Mouse (Mus musculus): Measurements from ENCODE around the gene Aldh3b1. TPM values are rescaled to one million over a fixed set of nuclear protein-coding genes. Genes with fewer than 3 reads are reported as not detected.

The Aldh3b1 gene
- total and polyA plus RNA-seq, 2 experiments from 2014 or later: 2.8 to 3.7 TPM

GRCm38 (mm10) chr19:3905261-3905969, 24.2 kb downstream of the Aldh3b1 start:
- Histone ChIP-seq H3K27ac (ENCODE audit: low read depth, low read length) (no peak overlapping the region), H3K4me3 (ENCODE audit: low read depth, low read length) (no peak overlapping the region), H3K9ac (replicated peaks; ENCODE audit: low read length, poor library complexity, severe bottlenecking) (no peak overlapping the region), H3K27me3 (ENCODE audit: insufficient read depth, low read length) (no peaks in the 10 kb centered on the region), H3K9me3 (ENCODE audit: low read length) (no peaks in the 10 kb centered on the region), H3K4me2 (ENCODE audit: low read depth, low read length, poor library complexity, severe bottlenecking) (peak overlapping the region; percentile 19; the same call in 1 of the 2 replicates), H3K4me1 (ENCODE audit: insufficient read depth, low read length) (peaks cover 4% of the 10 kb centered on the region; the same call in 1 of the 2 replicates), H3K36me3 (ENCODE audit: insufficient read depth, low read length) (peaks cover 25% of the 10 kb centered on the region; the same call in 1 of the 2 replicates)
- DNase-seq (ENCODE audit: low spot score) (peak; percentile 14), ATAC-seq (ENCODE audit: low FRiP score) (no peak)
- WGBS: 54% methylated on average over 6 of the region's 6 CpGs
- TF ChIP-seq CTCF (IDR thresholded peaks at IDR 0.05): no peak

DNA sequence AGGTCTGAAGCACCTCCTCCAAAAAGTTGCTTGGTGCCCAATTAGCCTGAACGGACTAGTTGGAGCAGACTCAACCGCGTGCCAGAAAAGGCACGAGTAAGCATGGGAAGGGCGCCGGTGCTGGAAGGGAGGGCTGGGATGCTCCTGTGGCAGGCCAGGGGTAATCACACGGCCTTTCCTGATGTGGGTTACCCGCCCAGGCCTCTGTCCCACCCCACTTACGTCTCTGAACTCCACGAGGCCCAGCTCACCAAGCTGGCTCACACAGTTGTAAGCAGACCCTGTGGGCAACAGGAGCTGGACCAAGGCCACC, 25.3 kb downstream of the Aldh3b1 start:
- no peak overlapping the region for H3K4me2 ChIP-seq (ENCODE audit: low read depth, low read length, poor library complexity, severe bottlenecking)
- H3K4me1 ChIP-seq (ENCODE audit: insufficient read depth, low read length): peaks cover 4% of the 10 kb centered on the region; the same call in 1 of the 2 replicates
- H3K4me3 ChIP-seq (ENCODE audit: low read depth, low read length): no peak overlapping the region
- H3K27me3 ChIP-seq (ENCODE audit: insufficient read depth, low read length): no peaks in the 10 kb centered on the region
- DNase-seq (ENCODE audit: low spot score) (no peak), ATAC-seq (ENCODE audit: low FRiP score) (no peak)
- no peak overlapping the region for H3K27ac ChIP-seq (ENCODE audit: low read depth, low read length)
- WGBS: 67% methylated on average over 10 of the region's 10 CpGs
- TF ChIP-seq CTCF (IDR thresholded peaks at IDR 0.05): no peak
- H3K9me3 ChIP-seq (ENCODE audit: low read length): no peaks in the 10 kb centered on the region
- peaks cover 15% of the 10 kb centered on the region; the same call in 1 of the 2 replicates for H3K36me3 ChIP-seq (ENCODE audit: insufficient read depth, low read length)
- no peak overlapping the region for H3K9ac ChIP-seq (replicated peaks; ENCODE audit: low read length, poor library complexity, severe bottlenecking)

GRCm38 (mm10) chr19:3903648-3904362, 25.8 kb downstream of the Aldh3b1 start:
- Histone ChIP-seq H3K4me2 (ENCODE audit: low read depth, low read length, poor library complexity, severe bottlenecking) (no peak overlapping the region), H3K4me3 (ENCODE audit: low read depth, low read length) (no peak overlapping the region), H3K4me1 (ENCODE audit: insufficient read depth, low read length) (peaks cover 4% of the 10 kb centered on the region; the same call in 1 of the 2 replicates), H3K9me3 (ENCODE audit: low read length) (no peaks in the 10 kb centered on the region), H3K36me3 (ENCODE audit: insufficient read depth, low read length) (peaks cover 10% of the 10 kb centered on the region; the same call in 1 of the 2 replicates), H3K27me3 (ENCODE audit: insufficient read depth, low read length) (no peaks in the 10 kb centered on the region), H3K27ac (ENCODE audit: low read depth, low read length) (no peak overlapping the region), H3K9ac (replicated peaks; ENCODE audit: low read length, poor library complexity, severe bottlenecking) (no peak overlapping the region)
- DNase-seq (ENCODE audit: low spot score): no peak
- 60% methylated on average over 25 of the region's 25 CpGs for WGBS
- ATAC-seq (ENCODE audit: low FRiP score): no peak
- TF ChIP-seq CTCF (IDR thresholded peaks at IDR 0.05): no peak

GRCm38 (mm10) chr19:3902966-3903365, 26.6 kb downstream of the Aldh3b1 start:
- H3K4me2 ChIP-seq (ENCODE audit: low read depth, low read length, poor library complexity, severe bottlenecking): no peak overlapping the region
- no peaks in the 10 kb centered on the region for H3K9me3 ChIP-seq (ENCODE audit: low read length)
- H3K4me1 ChIP-seq (ENCODE audit: insufficient read depth, low read length): peaks cover 4% of the 10 kb centered on the region; the same call in 1 of the 2 replicates
- H3K36me3 ChIP-seq (ENCODE audit: insufficient read depth, low read length): peaks cover 12% of the 10 kb centered on the region; the same call in 1 of the 2 replicates
- no peak overlapping the region for H3K4me3 ChIP-seq (ENCODE audit: low read depth, low read length)
- 76% methylated on average over 12 of the region's 12 CpGs for WGBS
- no peak overlapping the region for H3K27ac ChIP-seq (ENCODE audit: low read depth, low read length)
- no peaks in the 10 kb centered on the region for H3K27me3 ChIP-seq (ENCODE audit: insufficient read depth, low read length)
- H3K9ac ChIP-seq (replicated peaks; ENCODE audit: low read length, poor library complexity, severe bottlenecking): no peak overlapping the region
- TF ChIP-seq CTCF (IDR thresholded peaks at IDR 0.05): no peak
- DNase-seq (ENCODE audit: low spot score) (no peak), ATAC-seq (ENCODE audit: low FRiP score) (no peak)

DNA sequence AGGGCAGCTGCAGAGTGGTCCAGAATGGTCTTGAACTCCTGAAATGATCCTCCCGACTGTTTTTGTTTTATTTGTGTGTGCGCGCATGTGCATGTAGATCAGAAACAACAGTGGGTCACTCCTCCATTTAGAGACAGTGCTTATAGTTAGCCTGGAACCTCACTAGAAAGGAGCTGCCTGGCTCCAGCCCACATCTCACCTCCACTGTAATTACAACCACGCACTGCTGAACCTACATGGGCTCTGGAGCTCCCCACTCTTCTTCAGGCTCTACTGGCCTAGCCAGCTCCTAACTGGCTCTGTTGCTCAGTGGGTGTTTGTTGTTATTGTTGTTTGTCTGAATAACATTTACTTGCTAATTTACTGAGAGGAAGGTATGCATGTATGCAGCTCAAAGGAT, 30.0 kb downstream of the Aldh3b1 start:
- H3K9me3 ChIP-seq (ENCODE audit: low read length): no peaks in the 10 kb centered on the region
- H3K4me1 ChIP-seq (ENCODE audit: insufficient read depth, low read length): no peaks in the 10 kb centered on the region
- peaks cover 35% of the 10 kb centered on the region for H3K36me3 ChIP-seq (ENCODE audit: insufficient read depth, low read length)
- no peak overlapping the region for H3K4me3 ChIP-seq (ENCODE audit: low read depth, low read length)
- DNase-seq (ENCODE audit: low spot score): no peak
- no peak overlapping the region for H3K9ac ChIP-seq (replicated peaks; ENCODE audit: low read length, poor library complexity, severe bottlenecking)
- TF ChIP-seq CTCF (IDR thresholded peaks at IDR 0.05): no peak
- H3K27me3 ChIP-seq (ENCODE audit: insufficient read depth, low read length): no peaks in the 10 kb centered on the region
- H3K4me2 ChIP-seq (ENCODE audit: low read depth, low read length, poor library complexity, severe bottlenecking): no peak overlapping the region
- no peak overlapping the region for H3K27ac ChIP-seq (ENCODE audit: low read depth, low read length)
- no peak for ATAC-seq (ENCODE audit: low FRiP score)
- WGBS: 98% methylated on average over 4 of the region's 4 CpGs

- TF ChIP-seq CTCF (IDR thresholded peaks at IDR 0.05): no peak
- Histone ChIP-seq H3K4me1 (ENCODE audit: insufficient read depth, low read length) (no peaks in the 10 kb centered on the region), H3K9me3 (ENCODE audit: low read length) (no peaks in the 10 kb centered on the region), H3K27me3 (ENCODE audit: insufficient read depth, low read length) (no peaks in the 10 kb centered on the region), H3K27ac (ENCODE audit: low read depth, low read length) (no peak overlapping the region), H3K4me2 (ENCODE audit: low read depth, low read length, poor library complexity, severe bottlenecking) (no peak overlapping the region), H3K4me3 (ENCODE audit: low read depth, low read length) (no peak overlapping the region), H3K9ac (replicated peaks; ENCODE audit: low read length, poor library complexity, severe bottlenecking) (no peak overlapping the region), H3K36me3 (ENCODE audit: insufficient read depth, low read length) (peaks cover 40% of the 10 kb centered on the region)
- DNase-seq (ENCODE audit: low spot score): no peak
- 86% methylated on average over 7 of the region's 7 CpGs for WGBS
- no peak for ATAC-seq (ENCODE audit: low FRiP score)
Measured at GRCm38 (mm10) chr19:3898952-3899351, 30.7 kb downstream of the Aldh3b1 start.
